Mouse (Mus musculus): ENCODE data around the gene Isg20. TPM values are rescaled to one million over a fixed set of nuclear protein-coding genes. Genes with fewer than 3 reads are reported as not detected.

The Isg20 gene
- total RNA-seq (2021) = 1 to 10 TPM in 1 of 2 experiments, under 1 TPM in 1; 0.60 to 1.1 TPM
- long read RNA-seq, experiment 1 = 0 reads
- long read RNA-seq, experiment 2 = 0 reads

- DNase-seq (ENCODE audit: low spot score in 2 of 2) = no peak
These were observed at the start of gene Isg20 for GRCm38 (mm10) chr7:78912974-78913474. Isg20 (plus strand) TSS chr7:78913424.

GRCm38 (mm10) chr7:78863796-78864445 is 49.3 kb upstream of the Isg20 start:
- DNase-seq (ENCODE audit: low spot score in 2 of 2) = no peak

- DNase-seq (ENCODE audit: low spot score in 2 of 2) = no peak
These were observed 48.8 kb upstream of the Isg20 start for GRCm38 (mm10) chr7:78864446-78864802.

GRCm38 (mm10) chr7:78865212-78865949 is 47.8 kb upstream of the Isg20 start:
- DNase-seq (ENCODE audit: low spot score in 2 of 2) = no peak

- DNase-seq (ENCODE audit: low spot score in 2 of 2) = no peak
These were observed 44.5 kb upstream of the Isg20 start for GRCm38 (mm10) chr7:78868731-78869130.

GRCm38 (mm10) chr7:78872366-78872765 is 40.9 kb upstream of the Isg20 start:
- no peak for DNase-seq (ENCODE audit: low spot score in 2 of 2)

- no peak for DNase-seq (ENCODE audit: low spot score in 2 of 2)
These were observed 40.4 kb upstream of the Isg20 start for GRCm38 (mm10) chr7:78872831-78873230.

- DNase-seq (ENCODE audit: low spot score in 2 of 2) = peak in 1 of 2 experiments; percentile 21
These were observed 31.4 kb upstream of the Isg20 start for GRCm38 (mm10) chr7:78881607-78882468.

GRCm38 (mm10) chr7:78882469-78882837 is 30.8 kb upstream of the Isg20 start:
- DNase-seq (ENCODE audit: low spot score in 2 of 2) = peak; percentile 78 to 79

- peak in 1 of 2 experiments; percentile 36 for DNase-seq (ENCODE audit: low spot score in 2 of 2)
These were observed 30.1 kb upstream of the Isg20 start for GRCm38 (mm10) chr7:78883016-78883725.

GRCm38 (mm10) chr7:78883726-78884060 is 29.5 kb upstream of the Isg20 start:
- DNase-seq (ENCODE audit: low spot score in 2 of 2) = no peak

GRCm38 (mm10) chr7:78884139-78884538 is 29.1 kb upstream of the Isg20 start:
- DNase-seq (ENCODE audit: low spot score in 2 of 2) = peak; percentile 50 to 78

- peak in 1 of 2 experiments; percentile 52 for DNase-seq (ENCODE audit: low spot score in 2 of 2)
These were observed 27.8 kb upstream of the Isg20 start for GRCm38 (mm10) chr7:78885404-78885803.

- no peak for DNase-seq (ENCODE audit: low spot score in 2 of 2)
These were observed 26.7 kb upstream of the Isg20 start for GRCm38 (mm10) chr7:78886496-78886895.

- peak in 1 of 2 experiments; percentile 34 for DNase-seq (ENCODE audit: low spot score in 2 of 2)
These were observed 25.8 kb upstream of the Isg20 start for GRCm38 (mm10) chr7:78887431-78887842.

- DNase-seq (ENCODE audit: low spot score in 2 of 2) = peak; percentile 84 to 90
These were observed 22.6 kb upstream of the Isg20 start for GRCm38 (mm10) chr7:78890641-78891040.

GRCm38 (mm10) chr7:78893917-78894316 is 19.3 kb upstream of the Isg20 start:
- no peak for DNase-seq (ENCODE audit: low spot score in 2 of 2)

GRCm38 (mm10) chr7:78895021-78895652 is 18.1 kb upstream of the Isg20 start:
- no peak for DNase-seq (ENCODE audit: low spot score in 2 of 2)

GRCm38 (mm10) chr7:78895653-78896333 is 17.4 kb upstream of the Isg20 start, which contains the start of gene Aen:
Aen (plus strand) TSS chr7:78895854.
- DNase-seq (ENCODE audit: low spot score in 2 of 2) = peak; percentile 91 to 98

- DNase-seq (ENCODE audit: low spot score in 2 of 2) = no peak
These were observed 15.7 kb upstream of the Isg20 start for GRCm38 (mm10) chr7:78897567-78897966.
